Mouse (Mus musculus) gastrocnemius, adult 18-20 months (tissue): Measurements from ENCODE around the gene Wdr31. TPM values are rescaled to one million over a fixed set of nuclear protein-coding genes. Genes with fewer than 3 reads are reported as not detected.

Experiments used
- DNase-seq: peaks from one replicate; pipeline ENCODE4 v3.0.0; 2021; ENCODE audit warnings: low spot score
- long read RNA-seq, 2 experiments: library from polyadenylated mRNA; stranded (forward); transcript quantifications; one replicate each; pipeline ENCODE4 v2.0.0; 2021
- total RNA-seq, 2 experiments: library from RNA; stranded (reverse); gene quantifications; 2 replicates each; pipeline ENCODE4 v1.2.3; 2021

Wdr31 gene
- total RNA-seq: under 1 TPM; 0.25 to 0.64 TPM
- long read RNA-seq, experiment 1: 0 reads
- long read RNA-seq, experiment 2: 0 reads

- peak; percentile 71 for DNase-seq
Observed at GRCm38 (mm10) chr4:62470598-62471051, at the start of gene Wdr31. Wdr31 (minus strand) TSS chr4:62470896.

- DNase-seq: peak; percentile 86
Observed at GRCm38 (mm10) chr4:62519849-62520233, 49.1 kb upstream of the Wdr31 start, which contains the start of gene Alad. Alad (minus strand) TSS chr4:62519918.

GRCm38 (mm10) chr4:62519122-62519848, 48.6 kb upstream of the Wdr31 start:
- no peak for DNase-seq

GRCm38 (mm10) chr4:62518416-62519121, 47.9 kb upstream of the Wdr31 start:
- DNase-seq: peak; percentile 23

- no peak for DNase-seq
Observed at GRCm38 (mm10) chr4:62517538-62518415, 47.1 kb upstream of the Wdr31 start.

- DNase-seq: no peak
Observed at GRCm38 (mm10) chr4:62517046-62517445, 46.4 kb upstream of the Wdr31 start.

- DNase-seq: no peak
Observed at GRCm38 (mm10) chr4:62516579-62516978, 45.9 kb upstream of the Wdr31 start.

- no peak for DNase-seq
Observed at GRCm38 (mm10) chr4:62516079-62516478, 45.4 kb upstream of the Wdr31 start.

- no peak for DNase-seq
Observed at GRCm38 (mm10) chr4:62515490-62515889, 44.8 kb upstream of the Wdr31 start.

GRCm38 (mm10) chr4:62514995-62515394, 44.3 kb upstream of the Wdr31 start:
- no peak for DNase-seq

GRCm38 (mm10) chr4:62513998-62514506, 43.4 kb upstream of the Wdr31 start:
- DNase-seq: no peak

- DNase-seq: no peak
Observed at GRCm38 (mm10) chr4:62509946-62510345, 39.2 kb upstream of the Wdr31 start.

GRCm38 (mm10) chr4:62508839-62509238, 38.1 kb upstream of the Wdr31 start:
- no peak for DNase-seq

- peak; percentile 30 for DNase-seq
Observed at GRCm38 (mm10) chr4:62506798-62507197, 36.1 kb upstream of the Wdr31 start.

- DNase-seq: no peak
Observed at GRCm38 (mm10) chr4:62505991-62506390, 35.3 kb upstream of the Wdr31 start.

GRCm38 (mm10) chr4:62503374-62503970, 32.8 kb upstream of the Wdr31 start, which contains the start of gene Hdhd3:
Hdhd3 (minus strand) TSS chr4:62503467.
- no peak for DNase-seq

GRCm38 (mm10) chr4:62502969-62503368, 32.3 kb upstream of the Wdr31 start:
- no peak for DNase-seq

- peak; percentile 92 for DNase-seq
Observed at GRCm38 (mm10) chr4:62501964-62502732, 31.5 kb upstream of the Wdr31 start.

GRCm38 (mm10) chr4:62501534-62501933, 30.8 kb upstream of the Wdr31 start:
- no peak for DNase-seq

GRCm38 (mm10) chr4:62500799-62501198, 30.1 kb upstream of the Wdr31 start:
- DNase-seq: no peak
